18 mouse cellular contexts compared by ENCODE assay signal in genomic region chr3:108655486-108655885, GRCm38 (mm10). TPM values are rescaled to one million over a fixed set of nuclear protein-coding genes. Genes with fewer than 3 reads are reported as not detected.
DNase-seq lines count a peak whose midpoint lies in the region; ATAC-seq and TF ChIP-seq lines count a peak whose summit lies in the region.
"Had no signal": no experiment of that assay in that cellular context is flagged by ENCODE, and none has a peak within 500 bp of the region (broad histone marks: within the 10 kb centered on the region; RNA-seq: fewer than 3 reads in every experiment).

No protein-coding gene starts in this region.

- peaks cover 1% of the 10 kb centered on the region; the same call in 1 of the 2 replicates for H3K79me2 ChIP-seq in heart, adult 2 months (replicated peaks; ENCODE audit: control insufficient read depth, insufficient read depth, low read length)

- intact Hi-C loops in heart, adult 2 months (cut with DNase I), result loop anchor here (10.0 kb wide), 2 partner anchors 211 to 241 kb away; partner anchors contain the start of genes Celsr2 and Sars

- no peak overlapping the region for H3K4me3 ChIP-seq in heart, embryonic 13.5 days
- no peak overlapping the region for H3K4me3 ChIP-seq in heart, adult 2 months
- peak overlapping the region; percentile 81; the same call in 1 of the 2 replicates for H3K4me3 ChIP-seq in midbrain, embryonic 10.5 days
- H3K4me3 ChIP-seq in midbrain, embryonic 13.5 days (replicated peaks), result no peak overlapping the region
- H3K4me3 ChIP-seq in embryonic facial prominence, embryonic 14.5 days (ENCODE audit: low read depth, low read length), result peak overlapping the region; percentile 85; the same call in 1 of the 2 replicates
- no peak overlapping the region for H3K4me3 ChIP-seq in liver, postnatal 0 days (ENCODE audit: low read depth, low read length)

- peaks cover 16% of the 10 kb centered on the region for H3K4me1 ChIP-seq in heart, embryonic 13.5 days
- H3K4me1 ChIP-seq in heart, adult 2 months (ENCODE audit: control insufficient read depth, insufficient read depth, low read length), result peaks cover 2% of the 10 kb centered on the region; the same call in 1 of the 2 replicates
- peaks cover 20% of the 10 kb centered on the region for H3K4me1 ChIP-seq in midbrain, embryonic 10.5 days
- peaks cover 19% of the 10 kb centered on the region for H3K4me1 ChIP-seq in midbrain, embryonic 13.5 days (replicated peaks)
- H3K4me1 ChIP-seq in embryonic facial prominence, embryonic 14.5 days (ENCODE audit: control insufficient read depth, insufficient read depth, low read length), result peaks cover 10% of the 10 kb centered on the region; the same call in 1 of the 2 replicates
- H3K4me1 ChIP-seq in liver, postnatal 0 days (ENCODE audit: insufficient read depth), result peaks cover 11% of the 10 kb centered on the region

- no peak for TF ChIP-seq POLR2A in heart, adult 2 months (IDR thresholded peaks at IDR 0.05; ENCODE audit: insufficient read depth, low read depth, low read length)

- peaks cover 13% of the 10 kb centered on the region; the same call in 1 of the 2 replicates for H3K36me3 ChIP-seq in heart, embryonic 13.5 days
- no peaks in the 10 kb centered on the region for H3K36me3 ChIP-seq in heart, adult 2 months (ENCODE audit: control insufficient read depth, insufficient read depth, low read length)
- peaks cover 24% of the 10 kb centered on the region for H3K36me3 ChIP-seq in midbrain, embryonic 10.5 days
- H3K36me3 ChIP-seq in midbrain, embryonic 13.5 days, result 0 out of 2 replicates have a peak, but pooled peaks cover 3% of the 10 kb centered on the region
- no peaks in the 10 kb centered on the region for H3K36me3 ChIP-seq in embryonic facial prominence, embryonic 14.5 days (ENCODE audit: control insufficient read depth, insufficient read depth, low read length)
- no peaks in the 10 kb centered on the region for H3K36me3 ChIP-seq in liver, postnatal 0 days (replicated peaks; ENCODE audit: insufficient read depth, low read length)
- H3K36me3 ChIP-seq: neural tube, embryonic 13.5 days had no signal

- 82% methylated on average over 7 of the region's 7 CpGs for WGBS in heart, embryonic 13.5 days
- WGBS in heart, adult 2 months, result 87% methylated on average over 7 of the region's 7 CpGs
- WGBS in midbrain, embryonic 10.5 days, result 90% methylated on average over 7 of the region's 7 CpGs
- WGBS in midbrain, embryonic 13.5 days, result 90% methylated on average over 7 of the region's 7 CpGs
- 83% methylated on average over 7 of the region's 7 CpGs for WGBS in embryonic facial prominence, embryonic 14.5 days
- 81% methylated on average over 7 of the region's 7 CpGs for WGBS in liver, postnatal 0 days (ENCODE audit: insufficient replicate concordance)

- H3K27me3 ChIP-seq in heart, embryonic 13.5 days (replicated peaks), result no peaks in the 10 kb centered on the region
- no peaks in the 10 kb centered on the region for H3K27me3 ChIP-seq in heart, adult 2 months (ENCODE audit: control insufficient read depth, insufficient read depth, low read length)
- H3K27me3 ChIP-seq in midbrain, embryonic 10.5 days (ENCODE audit: low read depth, poor library complexity, severe bottlenecking), result no peaks in the 10 kb centered on the region
- H3K27me3 ChIP-seq in midbrain, embryonic 13.5 days, result no peaks in the 10 kb centered on the region
- no peaks in the 10 kb centered on the region for H3K27me3 ChIP-seq in embryonic facial prominence, embryonic 14.5 days (replicated peaks; ENCODE audit: control insufficient read depth, insufficient read depth, low read length)
- no peaks in the 10 kb centered on the region for H3K27me3 ChIP-seq in liver, postnatal 0 days (ENCODE audit: insufficient read depth, low read length)
- H3K27me3 ChIP-seq: neural tube, embryonic 13.5 days had no signal

- DNase-seq in heart, adult 2 months, result no peak
- no peak for DNase-seq in midbrain, embryonic 10.5 days (ENCODE audit: low spot score)
- DNase-seq in embryonic facial prominence, embryonic 14.5 days (ENCODE audit: low spot score), result no peak
- DNase-seq in liver, postnatal 0 days, result no peak
- no peak for DNase-seq in cerebellum, postnatal 14 days
- DNase-seq: heart, postnatal 4 days; kidney, adult 9 months; right cerebral cortex, postnatal 4 days; thymus, adult 2 months had no signal

- TF ChIP-seq EP300 in heart, adult 2 months (IDR thresholded peaks at IDR 0.05; ENCODE audit: insufficient read depth, low read depth, low read length), result no peak
- no peak for TF ChIP-seq EP300 in liver, postnatal 0 days (IDR thresholded peaks at IDR 0.05; ENCODE audit: low read depth)

- ATAC-seq in heart, embryonic 13.5 days (ENCODE audit: extremely low read depth, insufficient number of reproducible peaks, low FRiP score, low TSS enrichment), result no peak
- no peak for ATAC-seq in midbrain, embryonic 13.5 days
- no peak for ATAC-seq in embryonic facial prominence, embryonic 14.5 days (ENCODE audit: low read depth)
- no peak for ATAC-seq in liver, postnatal 0 days
- ATAC-seq in megakaryocyte-erythroid progenitor cell, adult 5-6 weeks (replicated peaks; ENCODE audit: low FRiP score, low TSS enrichment, poor library complexity, severe bottlenecking), result no peak
- ATAC-seq: activated CD4-positive, CD25-positive, alpha-beta regulatory T cell, adult 4 months; forebrain, embryonic 16.5 days; inflammation-experienced regulatory T-cells, adult 6 months had no signal

- TF ChIP-seq CTCF in heart, adult 2 months (IDR thresholded peaks at IDR 0.05), result no peak
- no peak for TF ChIP-seq CTCF in liver, postnatal 0 days (IDR thresholded peaks at IDR 0.05; ENCODE audit: low read depth)

- no peaks in the 10 kb centered on the region for H3K9me3 ChIP-seq in heart, embryonic 13.5 days
- H3K9me3 ChIP-seq in midbrain, embryonic 10.5 days (replicated peaks), result no peaks in the 10 kb centered on the region
- H3K9me3 ChIP-seq in midbrain, embryonic 13.5 days, result no peaks in the 10 kb centered on the region
- no peaks in the 10 kb centered on the region for H3K9me3 ChIP-seq in embryonic facial prominence, embryonic 14.5 days (ENCODE audit: control insufficient read depth, low read length)
- H3K9me3 ChIP-seq in liver, postnatal 0 days (ENCODE audit: low read length), result no peaks in the 10 kb centered on the region
- H3K9me3 ChIP-seq: heart, embryonic 10.5 days; neural tube, embryonic 13.5 days had no signal

- no peak overlapping the region for H3K27ac ChIP-seq in heart, embryonic 13.5 days (replicated peaks)
- no peak overlapping the region for H3K27ac ChIP-seq in heart, adult 2 months
- no peak overlapping the region for H3K27ac ChIP-seq in midbrain, embryonic 10.5 days (replicated peaks)
- H3K27ac ChIP-seq in midbrain, embryonic 13.5 days, result no peak overlapping the region
- no peak overlapping the region for H3K27ac ChIP-seq in embryonic facial prominence, embryonic 14.5 days (replicated peaks; ENCODE audit: low read depth, low read length)
- no peak overlapping the region for H3K27ac ChIP-seq in liver, postnatal 0 days (ENCODE audit: low read depth)
- H3K27ac ChIP-seq: heart, embryonic 10.5 days; left cerebral cortex, adult 2 months; neural tube, embryonic 13.5 days had no signal

- no peak overlapping the region for H3K4me2 ChIP-seq in heart, embryonic 13.5 days
- no peak overlapping the region for H3K4me2 ChIP-seq in midbrain, embryonic 13.5 days (replicated peaks)
- peak overlapping the region; percentile 77 for H3K4me2 ChIP-seq in embryonic facial prominence, embryonic 14.5 days (ENCODE audit: low read depth, low read length)
- H3K4me2 ChIP-seq in liver, postnatal 0 days (ENCODE audit: low read depth, low read length), result peak overlapping the region; percentile 80

- H3K9ac ChIP-seq in heart, embryonic 13.5 days, result 0 out of 2 replicates have a peak overlapping the region, but pooled peaks have one; percentile 89
- no peak overlapping the region for H3K9ac ChIP-seq in heart, adult 2 months (ENCODE audit: low read depth, low read length)
- H3K9ac ChIP-seq in midbrain, embryonic 13.5 days (replicated peaks), result no peak overlapping the region
- H3K9ac ChIP-seq in embryonic facial prominence, embryonic 14.5 days (ENCODE audit: low read depth, low read length), result 0 out of 2 replicates have a peak overlapping the region, but pooled peaks have one; percentile 93
- no peak overlapping the region for H3K9ac ChIP-seq in liver, postnatal 0 days (replicated peaks)

RNA-seq across cellular contexts. Expression of gene Clcc1, which starts 1.8 kb away (rescaled TPM):
- 43.5 and 46.4 TPM in 2 replicates for polyA plus RNA-seq in heart, embryonic 13.5 days (2015; fragmentation: Nextera tagmentation; extraction: Ambion mirVana)
- total RNA-seq in heart, adult 2 months (2021), result 10 to 100 TPM; 42.7 to 52.0 TPM
- 34.0 and 45.2 TPM in 2 replicates for polyA plus RNA-seq in heart, adult 2 months (2012; rRNA removed)
- polyA plus RNA-seq in midbrain, embryonic 10.5 days (2016; fragmentation: Nextera tagmentation; extraction: Ambion mirVana), result 77.5 and 78.8 TPM in 2 replicates
- 52.3 and 57.5 TPM in 2 replicates for polyA plus RNA-seq in midbrain, embryonic 13.5 days (2015; fragmentation: Nextera tagmentation; extraction: Ambion mirVana)
- polyA plus RNA-seq in embryonic facial prominence, embryonic 14.5 days (2014; fragmentation: Nextera tagmentation; extraction: Ambion mirVana), result 67.4 and 79.9 TPM in 2 replicates
- 49.7 and 51.1 TPM in 2 replicates for polyA plus RNA-seq in liver, postnatal 0 days (2015; fragmentation: Nextera tagmentation; extraction: Ambion mirVana)
- total RNA-seq in megakaryocyte-erythroid progenitor cell, adult 5-6 weeks (2014; fragmentation: Nextera tagmentation), result 24.2 and 34.0 TPM in 2 replicates
- 82.8 and 91.3 TPM in 2 replicates for total RNA-seq in megakaryocyte-erythroid progenitor cell, adult 5-6 weeks (2017)

Comparison
In these comparisons a context has a peak if more than half of its experiments do, and no peak if none do; other contexts are left out.
1. H3K4me3 ChIP-seq: peak in midbrain, embryonic 10.5 days (single experiment) and embryonic facial prominence, embryonic 14.5 days (single experiment); none in heart, embryonic 13.5 days (single experiment), heart, adult 2 months (single experiment), midbrain, embryonic 13.5 days (single experiment) and liver, postnatal 0 days (single experiment).
2. H3K9ac ChIP-seq: peak in heart, embryonic 13.5 days (single experiment) and embryonic facial prominence, embryonic 14.5 days (single experiment); none in heart, adult 2 months (single experiment), midbrain, embryonic 13.5 days (single experiment) and liver, postnatal 0 days (single experiment).
3. H3K4me2 ChIP-seq: peak in embryonic facial prominence, embryonic 14.5 days (single experiment) and liver, postnatal 0 days (single experiment); none in heart, embryonic 13.5 days (single experiment) and midbrain, embryonic 13.5 days (single experiment).